Mouse (Mus musculus): ENCODE results near the gene Dlec1. TPM values are rescaled to one million over a fixed set of nuclear protein-coding genes. Genes with fewer than 3 reads are reported as not detected.
A peak's percentile ranks its signal among the peaks of the same experiment; 100 is the strongest.

Gene Dlec1
- polyA plus RNA-seq, 2 experiments from 2014 or later: 0.52 TPM; not detected in 1

GRCm38 (mm10) chr9:119090462-119090861 lies 11.8 kb upstream of the Dlec1 start:
- ATAC-seq: no peak

GRCm38 (mm10) chr9:119091581-119092310 lies 10.5 kb upstream of the Dlec1 start:
- ATAC-seq: no peak

GRCm38 (mm10) chr9:119092473-119093418 lies 9.5 kb upstream of the Dlec1 start:
- ATAC-seq: no peak

- ATAC-seq: peak; percentile 49
Measured at GRCm38 (mm10) chr9:119093419-119094295, 8.6 kb upstream of the Dlec1 start, which contains the start of gene Plcd1. TSS of gene Plcd1 (minus strand) at chr9:119093502.

- ATAC-seq: no peak
Measured at GRCm38 (mm10) chr9:119094462-119095109, 7.7 kb upstream of the Dlec1 start.

GRCm38 (mm10) chr9:119100177-119100898 lies 1.9 kb upstream of the Dlec1 start:
- no peak for ATAC-seq

GRCm38 (mm10) chr9:119102783-119103113 lies 470 bp downstream of the Dlec1 start:
- ATAC-seq: no peak

- ATAC-seq: no peak
Measured at GRCm38 (mm10) chr9:119107566-119107965, 5.3 kb downstream of the Dlec1 start.

- ATAC-seq: no peak
Measured at GRCm38 (mm10) chr9:119109685-119110353, 7.5 kb downstream of the Dlec1 start.

GRCm38 (mm10) chr9:119110640-119111039 lies 8.4 kb downstream of the Dlec1 start:
- no peak for ATAC-seq

- no peak for ATAC-seq
Measured at GRCm38 (mm10) chr9:119114911-119115310, 12.6 kb downstream of the Dlec1 start.

- no peak for ATAC-seq
Measured at GRCm38 (mm10) chr9:119119409-119120167, 17.3 kb downstream of the Dlec1 start.

GRCm38 (mm10) chr9:119120168-119120560 lies 17.9 kb downstream of the Dlec1 start:
- ATAC-seq: no peak

- ATAC-seq: no peak
Measured at GRCm38 (mm10) chr9:119122596-119123369, 20.5 kb downstream of the Dlec1 start.

GRCm38 (mm10) chr9:119128436-119129181 lies 26.3 kb downstream of the Dlec1 start:
- ATAC-seq: no peak

- no peak for ATAC-seq
Measured at GRCm38 (mm10) chr9:119130692-119131091, 28.4 kb downstream of the Dlec1 start.

- ATAC-seq: no peak
Measured at GRCm38 (mm10) chr9:119138836-119139235, 36.6 kb downstream of the Dlec1 start.

- no peak for ATAC-seq
Measured at GRCm38 (mm10) chr9:119142066-119142465, 39.8 kb downstream of the Dlec1 start.
